Mouse (Mus musculus): ENCODE data around the gene Trp53tg5.

Trp53tg5 gene

GRCm38 (mm10) chr2:164473624-164474023 lies at the start of gene Trp53tg5:
Gene Trp53tg5, minus strand, starts transcription at chr2:164473724.
- DNase-seq = no peak

- DNase-seq = no peak
Measured at GRCm38 (mm10) chr2:164522280-164522679, 48.8 kb upstream of the Trp53tg5 start.

- DNase-seq = peak; percentile 43 to 55
Measured at GRCm38 (mm10) chr2:164521841-164522240, 48.3 kb upstream of the Trp53tg5 start.

- peak; percentile 32 to 43 for DNase-seq
Measured at GRCm38 (mm10) chr2:164520782-164521181, 47.3 kb upstream of the Trp53tg5 start.

- no peak for DNase-seq
Measured at GRCm38 (mm10) chr2:164519171-164519526, 45.6 kb upstream of the Trp53tg5 start.

- no peak for DNase-seq
Measured at GRCm38 (mm10) chr2:164518266-164519170, 45.0 kb upstream of the Trp53tg5 start.

- DNase-seq = peak; percentile 63 to 66
Measured at GRCm38 (mm10) chr2:164517485-164518221, 44.1 kb upstream of the Trp53tg5 start.

GRCm38 (mm10) chr2:164516592-164516991 lies 43.1 kb upstream of the Trp53tg5 start:
- no peak for DNase-seq

- DNase-seq = no peak
Measured at GRCm38 (mm10) chr2:164515897-164516296, 42.4 kb upstream of the Trp53tg5 start.

- no peak for DNase-seq
Measured at GRCm38 (mm10) chr2:164514916-164515315, 41.4 kb upstream of the Trp53tg5 start.

GRCm38 (mm10) chr2:164513389-164513788 lies 39.9 kb upstream of the Trp53tg5 start:
- DNase-seq = no peak

- DNase-seq = no peak
Measured at GRCm38 (mm10) chr2:164512121-164512909, 38.8 kb upstream of the Trp53tg5 start.

- DNase-seq = no peak
Measured at GRCm38 (mm10) chr2:164510621-164511190, 37.2 kb upstream of the Trp53tg5 start.

- no peak for DNase-seq
Measured at GRCm38 (mm10) chr2:164507811-164508210, 34.3 kb upstream of the Trp53tg5 start.

GRCm38 (mm10) chr2:164505619-164506347 lies 32.3 kb upstream of the Trp53tg5 start:
- DNase-seq = no peak

GRCm38 (mm10) chr2:164504919-164505318 lies 31.4 kb upstream of the Trp53tg5 start:
- no peak for DNase-seq

- no peak for DNase-seq
Measured at GRCm38 (mm10) chr2:164500511-164500910, 27.0 kb upstream of the Trp53tg5 start.

GRCm38 (mm10) chr2:164499317-164499716 lies 25.8 kb upstream of the Trp53tg5 start:
- DNase-seq = no peak

- peak; percentile 18 to 28 for DNase-seq
Measured at GRCm38 (mm10) chr2:164497691-164498268, 24.3 kb upstream of the Trp53tg5 start.

GRCm38 (mm10) chr2:164496847-164497690 lies 23.5 kb upstream of the Trp53tg5 start, which contains the start of gene Pigt:
Gene Pigt, plus strand, starts transcription at chr2:164497520.
- peak; percentile 85 for DNase-seq
